Mouse (Mus musculus) midbrain, embryonic 16.5 days (tissue): ENCODE measurements around the gene Arhgap23. TPM values are rescaled to one million over a fixed set of nuclear protein-coding genes. Genes with fewer than 3 reads are reported as not detected.

Source experiments
- ATAC-seq: fragments of 200-750 bp; cut with Nextera tagmentation; 2 replicates; pipeline ENCODE4 v1.8.0; 2017; ENCODE audit warnings: moderate TSS enrichment
- H3K27ac ChIP-seq: fragments of 300-500 bp; sonication (generic); 2 replicates; pipeline ENCODE4 v1.5.1; 2014; ENCODE audit warnings: mild to moderate bottlenecking, low read length, mixed read lengths
- H3K27me3 ChIP-seq: fragments of 300-500 bp; sonication (generic); 2 replicates; pipeline ENCODE4 v1.6.1; 2014; ENCODE audit warnings: low read depth, low read length, mixed read lengths; ENCODE audit not compliant: control insufficient read depth, insufficient read depth
- H3K36me3 ChIP-seq: fragments of 300-500 bp; sonication (generic); 2 replicates; pipeline ENCODE4 v1.6.1; 2014; ENCODE audit warnings: mild to moderate bottlenecking, low read length, moderate library complexity, mixed read lengths; ENCODE audit not compliant: control insufficient read depth, insufficient read depth
- H3K4me1 ChIP-seq: fragments of 300-500 bp; sonication (generic); 2 replicates; pipeline ENCODE4 v1.6.1; 2014; ENCODE audit warnings: mild to moderate bottlenecking, low read length, mixed read lengths; ENCODE audit not compliant: control insufficient read depth, insufficient read depth
- H3K4me2 ChIP-seq: fragments of 300-500 bp; sonication (generic); 2 replicates; pipeline ENCODE4 v1.6.1; 2014; ENCODE audit warnings: mild to moderate bottlenecking, low read length, mixed read lengths
- H3K4me3 ChIP-seq: fragments of 300-500 bp; sonication (generic); 2 replicates; pipeline ENCODE4 v1.5.1; 2014; ENCODE audit warnings: low read depth, mild to moderate bottlenecking, low read length, moderate library complexity, mixed read lengths
- H3K9ac ChIP-seq: fragments of 300-500 bp; sonication (generic); 2 replicates; pipeline ENCODE4 v1.6.1; 2014; ENCODE audit warnings: low read depth, low read length, mixed read lengths
- H3K9me3 ChIP-seq: fragments of 300-500 bp; sonication (generic); replicated peaks from 2 replicates; pipeline ENCODE4 v1.6.1; 2014; ENCODE audit warnings: mild to moderate bottlenecking, low read length, mixed read lengths; ENCODE audit not compliant: control insufficient read depth, poor library complexity, severe bottlenecking
- WGBS: fragments of 180-500 bp; shearing (Covaris S2); extraction: QIAGEN DNeasy Blood & Tissue Kit; methylation state at CpG from one replicate; pipeline ENCODE4 v1.1.7; 2014; 5-methylcytosine and 5-hydroxymethylcytosine counted together
- polyA plus RNA-seq: library from polyadenylated mRNA; unstranded; fragments of >200 nt; fragmentation: Nextera tagmentation; extraction: Ambion mirVana; gene quantifications from 2 replicates; pipeline ENCODE4 v1.2.1, GENCODE M21; 2015

Gene Arhgap23
- polyA plus RNA-seq, 1 experiment from 2014 or later: 8.6 TPM

GRCm38 (mm10) chr11:97403614-97404183 lies 11.6 kb upstream of the Arhgap23 start:
- Histone ChIP-seq H3K9me3 (no peaks in the 10 kb centered on the region), H3K4me1 (peaks cover 30% of the 10 kb centered on the region), H3K4me3 (peak overlapping the region; percentile 63), H3K36me3 (no peaks in the 10 kb centered on the region), H3K4me2 (peak overlapping the region; percentile 74), H3K27me3 (no peaks in the 10 kb centered on the region), H3K27ac (no peak overlapping the region; the same call in 1 of the 2 replicates), H3K9ac (no peak overlapping the region)
- 46% methylated on average over 8 of the region's 8 CpGs for WGBS
- no peak for ATAC-seq

GRCm38 (mm10) chr11:97404184-97404760 lies 11.1 kb upstream of the Arhgap23 start:
- Histone ChIP-seq H3K9me3 (no peaks in the 10 kb centered on the region), H3K4me2 (peak overlapping the region; percentile 74), H3K4me1 (peaks cover 30% of the 10 kb centered on the region), H3K4me3 (peak overlapping the region; percentile 63), H3K9ac (peak overlapping the region; percentile 77), H3K36me3 (no peaks in the 10 kb centered on the region), H3K27ac (peak overlapping the region; percentile 70), H3K27me3 (no peaks in the 10 kb centered on the region)
- ATAC-seq: peak; percentile 52
- under 1% methylated on average over 30 of the region's 61 CpGs for WGBS

- H3K36me3 ChIP-seq: no peaks in the 10 kb centered on the region
- H3K9me3 ChIP-seq: no peaks in the 10 kb centered on the region
- peak overlapping the region; percentile 63 for H3K4me3 ChIP-seq
- H3K4me1 ChIP-seq: peaks cover 30% of the 10 kb centered on the region
- H3K9ac ChIP-seq: peak overlapping the region; percentile 77
- peak; percentile 46 for ATAC-seq
- peak overlapping the region; percentile 70 for H3K27ac ChIP-seq
- H3K27me3 ChIP-seq: no peaks in the 10 kb centered on the region
- H3K4me2 ChIP-seq: peak overlapping the region; percentile 74
- 0% methylated on average over 11 of the region's 11 CpGs for WGBS
These were observed 10.6 kb upstream of the Arhgap23 start for GRCm38 (mm10) chr11:97404761-97405190.

GRCm38 (mm10) chr11:97406094-97406951 lies 9.0 kb upstream of the Arhgap23 start:
- Histone ChIP-seq H3K36me3 (no peaks in the 10 kb centered on the region), H3K4me1 (peaks cover 25% of the 10 kb centered on the region), H3K4me3 (peak overlapping the region; percentile 63), H3K9me3 (no peaks in the 10 kb centered on the region), H3K4me2 (peak overlapping the region; percentile 74), H3K27me3 (no peaks in the 10 kb centered on the region), H3K9ac (peak overlapping the region; percentile 77), H3K27ac (no peak overlapping the region)
- no peak for ATAC-seq
- WGBS: 68% methylated on average over 10 of the region's 10 CpGs

- Histone ChIP-seq H3K27ac (no peak overlapping the region), H3K4me3 (no peak overlapping the region), H3K27me3 (no peaks in the 10 kb centered on the region), H3K4me2 (no peak overlapping the region), H3K9ac (no peak overlapping the region), H3K4me1 (peaks cover 23% of the 10 kb centered on the region), H3K36me3 (no peaks in the 10 kb centered on the region), H3K9me3 (no peaks in the 10 kb centered on the region)
- no peak for ATAC-seq
- 77% methylated on average over 3 of the region's 3 CpGs for whole genome bisulfite sequencing
These were observed 7.9 kb upstream of the Arhgap23 start for GRCm38 (mm10) chr11:97407456-97407855.

GRCm38 (mm10) chr11:97408171-97408570 lies 7.2 kb upstream of the Arhgap23 start:
- no peaks in the 10 kb centered on the region for H3K9me3 ChIP-seq
- WGBS: under 1% methylated on average over 6 of the region's 6 CpGs
- no peaks in the 10 kb centered on the region for H3K36me3 ChIP-seq
- peaks cover 23% of the 10 kb centered on the region for H3K4me1 ChIP-seq
- ATAC-seq: no peak
- H3K27me3 ChIP-seq: no peaks in the 10 kb centered on the region
- no peak overlapping the region for H3K9ac ChIP-seq
- no peak overlapping the region for H3K27ac ChIP-seq
- H3K4me2 ChIP-seq: no peak overlapping the region
- H3K4me3 ChIP-seq: no peak overlapping the region

GRCm38 (mm10) chr11:97410958-97411357 lies 4.4 kb upstream of the Arhgap23 start:
- ATAC-seq: no peak
- Histone ChIP-seq H3K36me3 (no peaks in the 10 kb centered on the region), H3K27ac (no peak overlapping the region), H3K9me3 (no peaks in the 10 kb centered on the region), H3K27me3 (peaks cover 2% of the 10 kb centered on the region; the same call in 1 of the 2 replicates), H3K9ac (no peak overlapping the region), H3K4me2 (no peak overlapping the region), H3K4me3 (no peak overlapping the region), H3K4me1 (peaks cover 21% of the 10 kb centered on the region)
- 79% methylated on average over 4 of the region's 4 CpGs for WGBS

- H3K27ac ChIP-seq: no peak overlapping the region
- H3K27me3 ChIP-seq: peaks cover 2% of the 10 kb centered on the region; the same call in 1 of the 2 replicates
- WGBS: 29% methylated on average over 3 of the region's 3 CpGs
- no peaks in the 10 kb centered on the region for H3K9me3 ChIP-seq
- peaks cover 10% of the 10 kb centered on the region for H3K4me1 ChIP-seq
- no peak overlapping the region for H3K4me3 ChIP-seq
- no peak overlapping the region for H3K4me2 ChIP-seq
- no peaks in the 10 kb centered on the region for H3K36me3 ChIP-seq
- no peak for ATAC-seq
- no peak overlapping the region for H3K9ac ChIP-seq
These were observed 3.2 kb upstream of the Arhgap23 start for GRCm38 (mm10) chr11:97412117-97412516.
